Mouse (Mus musculus) thymus, adult 2 months (tissue): ENCODE data around the gene Nkd2. TPM values are rescaled to one million over a fixed set of nuclear protein-coding genes. Genes with fewer than 3 reads are reported as not detected.

Experiments used
- DNase-seq: peaks from one replicate; pipeline ENCODE4 v3.0.0; 2021
- H3K27ac ChIP-seq: fragments of 200-500 bp; 2 replicates; pipeline ENCODE4 v1.5.1; 2012; ENCODE audit warnings: low read length, control low read depth; ENCODE audit not compliant: control insufficient read depth, insufficient read depth
- H3K27me3 ChIP-seq: fragments of 200-500 bp; 2 replicates; pipeline ENCODE4 v1.6.1; 2012; ENCODE audit warnings: mild to moderate bottlenecking, low read length, moderate library complexity, mixed read lengths; ENCODE audit not compliant: control insufficient read depth, insufficient read depth
- H3K36me3 ChIP-seq: fragments of 200-500 bp; 2 replicates; pipeline ENCODE4 v1.6.1; 2012; ENCODE audit warnings: mild to moderate bottlenecking, low read length, moderate library complexity; ENCODE audit not compliant: control insufficient read depth, insufficient read depth
- H3K4me1 ChIP-seq: fragments of 200-500 bp; replicated peaks from 2 replicates; pipeline ENCODE4 v1.6.1; 2012; ENCODE audit warnings: low read length; ENCODE audit not compliant: control insufficient read depth, insufficient read depth
- H3K4me3 ChIP-seq: fragments of 200-500 bp; 2 replicates; pipeline ENCODE4 v1.5.1; 2012; ENCODE audit warnings: mild to moderate bottlenecking, low read length, control low read depth, moderate library complexity; ENCODE audit not compliant: control insufficient read depth, insufficient read depth
- CTCF ChIP-seq: fragments of 200-500 bp; IDR thresholded peaks from 2 replicates; pipeline ENCODE4 v1.5.1; 2012; ENCODE audit warnings: mild to moderate bottlenecking, control low read depth, low read length, moderate library complexity, borderline replicate concordance; ENCODE audit not compliant: control insufficient read depth, poor library complexity, insufficient read depth; ENCODE audit errors: extremely low read depth
- POLR2A ChIP-seq: fragments of 200-500 bp; IDR thresholded peaks from 2 replicates; pipeline ENCODE4 v1.6.1; 2012; ENCODE audit warnings: mild to moderate bottlenecking, low read length, control low read depth, moderate library complexity; ENCODE audit not compliant: control insufficient read depth, poor library complexity, insufficient read depth; ENCODE audit errors: extremely low read depth
- WGBS: fragments of 180-500 bp; shearing (Covaris S2); methylation state at CpG from one replicate; pipeline ENCODE4 v1.1.7; 2018; 5-methylcytosine and 5-hydroxymethylcytosine counted together
- polyA plus RNA-seq: library from polyadenylated mRNA; depleted of rRNA; stranded (reverse); fragments of >200 nt; gene quantifications from 2 replicates; pipeline ENCODE4 v1.2.3, GENCODE M21; 2012; rRNA removed

Nkd2 gene
- 4.4 and 4.7 TPM in 2 replicates for polyA plus RNA-seq

GRCm38 (mm10) chr13:73847465-73847836 lies at the start of gene Nkd2:
Gene Nkd2 (minus strand): TSS chr13:73847631.
- Histone ChIP-seq H3K27me3 (no peaks in the 10 kb centered on the region; the same call in 1 of the 2 replicates), H3K27ac (no peak within 1 kb of the TSS), H3K4me1 (peaks cover 5% of the 10 kb centered on the region), H3K4me3 (peak within 1 kb of the TSS; percentile 55), H3K36me3 (no peaks in the 10 kb centered on the region)
- TF ChIP-seq CTCF (peak; percentile 93), POLR2A (no peak)
- WGBS, result under 1% methylated on average over 38 of the region's 38 CpGs
- peak; percentile 88 for DNase-seq

- Histone ChIP-seq H3K27ac (no peak overlapping the region), H3K36me3 (no peaks in the 10 kb centered on the region), H3K4me3 (no peak overlapping the region), H3K4me1 (no peaks in the 10 kb centered on the region), H3K27me3 (no peaks in the 10 kb centered on the region)
- no peak for DNase-seq
- TF ChIP-seq POLR2A (no peak), CTCF (no peak)
- 60% methylated on average over 6 of the region's 6 CpGs for WGBS
Measured at GRCm38 (mm10) chr13:73892493-73893178, 45.2 kb upstream of the Nkd2 start.

GRCm38 (mm10) chr13:73887415-73887874 lies 40.0 kb upstream of the Nkd2 start:
- H3K4me3 ChIP-seq, result no peak overlapping the region
- H3K27ac ChIP-seq, result no peak overlapping the region
- no peaks in the 10 kb centered on the region for H3K4me1 ChIP-seq
- H3K36me3 ChIP-seq, result no peaks in the 10 kb centered on the region
- H3K27me3 ChIP-seq, result no peaks in the 10 kb centered on the region
- DNase-seq, result no peak
- 86% methylated on average over 4 of the region's 4 CpGs for WGBS
- TF ChIP-seq POLR2A (no peak), CTCF (no peak)

- no peak for TF ChIP-seq POLR2A
- TF ChIP-seq CTCF, result no peak
- H3K27me3 ChIP-seq, result no peaks in the 10 kb centered on the region
- no peak overlapping the region for H3K4me3 ChIP-seq
- no peaks in the 10 kb centered on the region for H3K36me3 ChIP-seq
- H3K4me1 ChIP-seq, result no peaks in the 10 kb centered on the region
- WGBS, result 89% methylated on average over 5 of the region's 5 CpGs
- no peak overlapping the region for H3K27ac ChIP-seq
- DNase-seq, result no peak
Measured at GRCm38 (mm10) chr13:73886601-73887000, 39.2 kb upstream of the Nkd2 start.

GRCm38 (mm10) chr13:73886066-73886465 lies 38.6 kb upstream of the Nkd2 start:
- Histone ChIP-seq H3K27me3 (no peaks in the 10 kb centered on the region), H3K4me3 (no peak overlapping the region), H3K27ac (no peak overlapping the region), H3K36me3 (no peaks in the 10 kb centered on the region), H3K4me1 (no peaks in the 10 kb centered on the region)
- no peak for DNase-seq
- WGBS, result 74% methylated on average over 4 of the region's 4 CpGs
- TF ChIP-seq CTCF (no peak), POLR2A (no peak)

- no peak for DNase-seq
Measured at GRCm38 (mm10) chr13:73885656-73886055, 38.2 kb upstream of the Nkd2 start.

GRCm38 (mm10) chr13:73881347-73881746 lies 33.9 kb upstream of the Nkd2 start:
- no peak for DNase-seq
- WGBS, result 83% methylated on average over 8 of the region's 8 CpGs
- TF ChIP-seq CTCF (no peak), POLR2A (no peak)
- Histone ChIP-seq H3K4me1 (no peaks in the 10 kb centered on the region), H3K36me3 (no peaks in the 10 kb centered on the region), H3K27ac (no peak overlapping the region), H3K27me3 (no peaks in the 10 kb centered on the region), H3K4me3 (no peak overlapping the region)

More at GRCm38 (mm10) chr13:73885656-73886055, 38.2 kb upstream of the Nkd2 start:
- H3K4me1 ChIP-seq, result no peaks in the 10 kb centered on the region
- no peaks in the 10 kb centered on the region for H3K36me3 ChIP-seq
- 93% methylated on average over 4 of the region's 4 CpGs for WGBS
- H3K4me3 ChIP-seq, result no peak overlapping the region
- no peak overlapping the region for H3K27ac ChIP-seq
- no peak for TF ChIP-seq POLR2A
- no peak for TF ChIP-seq CTCF
- H3K27me3 ChIP-seq, result no peaks in the 10 kb centered on the region

GRCm38 (mm10) chr13:73879824-73880223 lies 32.4 kb upstream of the Nkd2 start:
- TF ChIP-seq POLR2A (no peak), CTCF (no peak)
- 85% methylated on average over 5 of the region's 5 CpGs for WGBS
- DNase-seq, result peak; percentile 77
- Histone ChIP-seq H3K4me3 (no peak overlapping the region), H3K4me1 (no peaks in the 10 kb centered on the region), H3K27ac (no peak overlapping the region), H3K36me3 (no peaks in the 10 kb centered on the region), H3K27me3 (no peaks in the 10 kb centered on the region)
